ENCODE assay signal across 30 mouse cellular contexts in the genomic region with DNA sequence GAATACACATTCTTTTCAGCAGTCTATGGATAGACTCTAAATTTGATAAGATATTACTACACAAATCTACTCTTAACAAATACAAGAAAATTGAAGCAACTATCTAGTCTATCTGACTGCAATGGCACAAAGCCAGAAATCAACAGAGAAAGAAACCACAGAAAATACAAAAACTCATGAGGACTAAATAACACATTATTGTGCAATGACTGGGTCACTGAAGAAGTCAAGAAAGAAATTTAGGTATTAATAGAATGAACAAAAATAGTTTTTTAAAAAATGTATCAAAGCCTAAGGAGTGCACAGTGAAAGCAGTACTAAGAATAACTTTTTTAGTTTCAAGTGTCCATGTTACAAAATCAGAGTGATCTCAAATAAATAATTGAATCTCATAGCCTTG.
DNase-seq lines count a peak whose midpoint lies in the region; ATAC-seq and TF ChIP-seq lines count a peak whose summit lies in the region.
"Had no signal": no experiment of that assay in that cellular context is flagged by ENCODE, and none has a peak within 500 bp of the region (broad histone marks: within the 10 kb centered on the region; RNA-seq: fewer than 3 reads in every experiment).

No protein-coding gene starts in this region.

- H3K4me3 ChIP-seq in C2C12 (ENCODE audit: insufficient read depth, poor library complexity, severe bottlenecking): no peak overlapping the region
- no peak overlapping the region for H3K4me3 ChIP-seq in myocyte
- H3K4me3 ChIP-seq in kidney, embryonic 15.5 days (replicated peaks): no peak overlapping the region
- H3K4me3 ChIP-seq: embryonic facial prominence, embryonic 13.5 days; embryonic facial prominence, embryonic 15.5 days; erythroblast, embryonic 14.5 days; forebrain, embryonic 10.5 days; forebrain, embryonic 12.5 days had no signal

- no peak overlapping the region for H3K27ac ChIP-seq in kidney, embryonic 15.5 days
- H3K27ac ChIP-seq: embryonic facial prominence, embryonic 13.5 days; embryonic facial prominence, embryonic 15.5 days; forebrain, embryonic 10.5 days; forebrain, embryonic 12.5 days had no signal

- ATAC-seq in CD4-positive, CD25-positive, alpha-beta regulatory T cell, adult 4 months: no peak
- ATAC-seq in kidney, embryonic 15.5 days (replicated peaks; ENCODE audit: low FRiP score): no peak
- ATAC-seq: activated CD4-positive, CD25-positive, alpha-beta regulatory T cell, adult 4 months; forebrain, embryonic 14.5 days; forebrain, embryonic 16.5 days; Patski had no signal

- TF ChIP-seq POLR2A in myocyte (IDR thresholded peaks at IDR 0.05; ENCODE audit: insufficient read length, low read depth): no peak

- no peaks in the 10 kb centered on the region for H3K9me3 ChIP-seq in kidney, embryonic 15.5 days (replicated peaks)
- H3K9me3 ChIP-seq: embryonic facial prominence, embryonic 13.5 days; embryonic facial prominence, embryonic 15.5 days; forebrain, embryonic 10.5 days; forebrain, embryonic 12.5 days; G1E had no signal

- H3K4me2 ChIP-seq in myocyte (ENCODE audit: low read depth): no peak overlapping the region
- no peak overlapping the region for H3K4me2 ChIP-seq in kidney, embryonic 15.5 days
- H3K4me2 ChIP-seq: embryonic facial prominence, embryonic 13.5 days; embryonic facial prominence, embryonic 15.5 days; forebrain, embryonic 12.5 days had no signal

- H3K27me3 ChIP-seq in C2C12 (ENCODE audit: control insufficient read depth, insufficient read depth, insufficient read length) (no peaks in the 10 kb centered on the region), myocyte (ENCODE audit: control insufficient read depth, insufficient read depth, insufficient read length) (no peaks in the 10 kb centered on the region)
- H3K27me3 ChIP-seq in kidney, embryonic 15.5 days: no peaks in the 10 kb centered on the region
- H3K27me3 ChIP-seq: CH12.LX; embryonic facial prominence, embryonic 13.5 days; embryonic facial prominence, embryonic 15.5 days; forebrain, embryonic 12.5 days; Patski had no signal

- H3K79me3 ChIP-seq in C2C12 (ENCODE audit: low read depth): no peaks in the 10 kb centered on the region

- no peaks in the 10 kb centered on the region for H3K4me1 ChIP-seq in kidney, embryonic 15.5 days
- H3K4me1 ChIP-seq: embryonic facial prominence, embryonic 13.5 days; embryonic facial prominence, embryonic 15.5 days; forebrain, embryonic 10.5 days; forebrain, embryonic 12.5 days had no signal

- no peak overlapping the region for H3K9ac ChIP-seq in kidney, embryonic 15.5 days
- H3K9ac ChIP-seq: embryonic facial prominence, embryonic 13.5 days; embryonic facial prominence, embryonic 15.5 days; forebrain, embryonic 12.5 days had no signal

- peak; percentile 48 for DNase-seq in 3T3-L1 (ENCODE audit: low read depth, low spot score)
- DNase-seq in NIH3T3 (ENCODE audit: low read depth): peak; percentile 42
- no peak for DNase-seq in c-Kit-positive CD71-positive TER-119-positive erythroid progenitor cells, embryonic 14.5 days (ENCODE audit: low spot score)
- DNase-seq in urinary bladder, postnatal 10 days (ENCODE audit: low spot score): no peak
- DNase-seq: adrenal gland, adult 2 months; adrenal gland, postnatal 10 days; adrenal gland, postnatal 36 days; B cell, adult 2 months; cerebellum, adult 11 months; cerebellum, adult 18-20 months; cerebellum, adult 8-10 months; cerebellum, adult 9-11 months; cerebellum, postnatal 14 days; cerebellum, postnatal 36 days; embryo, embryonic 11 days had no signal

- H3ac ChIP-seq in C2C12 (ENCODE audit: control insufficient read depth, insufficient read length, low read depth) (no peak overlapping the region), myocyte (ENCODE audit: control insufficient read depth, insufficient read length) (no peak overlapping the region)

- TF ChIP-seq CTCF in C2C12 (IDR thresholded peaks at IDR 0.05; ENCODE audit: control insufficient read depth, insufficient read depth, insufficient read length): no peak

- H3K79me2 ChIP-seq in C2C12 (ENCODE audit: control insufficient read depth, insufficient read depth): no peaks in the 10 kb centered on the region
- H3K79me2 ChIP-seq in myocyte (ENCODE audit: control insufficient read depth, insufficient read depth): no peaks in the 10 kb centered on the region

- H3K36me3 ChIP-seq in C2C12 (ENCODE audit: control insufficient read depth, insufficient read depth) (no peaks in the 10 kb centered on the region), myocyte (ENCODE audit: control insufficient read depth, insufficient read depth) (no peaks in the 10 kb centered on the region)
- H3K36me3 ChIP-seq in kidney, embryonic 15.5 days: no peaks in the 10 kb centered on the region
- H3K36me3 ChIP-seq: embryonic facial prominence, embryonic 13.5 days; embryonic facial prominence, embryonic 15.5 days; forebrain, embryonic 10.5 days; forebrain, embryonic 12.5 days; G1E had no signal

TF ChIP-seq in C2C12, 6 proteins besides CTCF, POLR2A, EP300 and RAD21:
- TF ChIP-seq MAX (IDR thresholded peaks at IDR 0.05): no peak
- peak; percentile 68 for TF ChIP-seq CEBPB (IDR thresholded peaks at IDR 0.05; ENCODE audit: low read depth)
TF ChIP-seq in C2C12: peak in this region for 1.

TF ChIP-seq in myocyte, 11 proteins besides CTCF, POLR2A, EP300 and RAD21:
- no peak for TF ChIP-seq REST (IDR thresholded peaks at IDR 0.05; ENCODE audit: insufficient read depth, insufficient read length)
- peak; percentile 81; the same call in 1 of the 2 replicates for TF ChIP-seq CEBPB (IDR thresholded peaks at IDR 0.05; ENCODE audit: insufficient read depth, poor library complexity, severe bottlenecking)
TF ChIP-seq in myocyte: peak in this region for 1.

Comparison
In these comparisons a context has a peak if more than half of its experiments do, and no peak if none do; other contexts are left out.
1. DNase-seq: peak in 3T3-L1 (single experiment) and NIH3T3 (single experiment); none in c-Kit-positive CD71-positive TER-119-positive erythroid progenitor cells, embryonic 14.5 days (single experiment) and urinary bladder, postnatal 10 days (single experiment).